Mouse (Mus musculus): ENCODE measurements around the gene Pitpnm1.
"Not testable (repeated sequence)": the region's sequence is repeated elsewhere in the genome, so short reads cannot be mapped to it uniquely, and the experiment has no call there.

Pitpnm1 gene

GRCm38 (mm10) chr19:4117006-4117405 is 17.2 kb downstream of the Pitpnm1 start:
- no peak for DNase-seq (ENCODE audit: low spot score in 2 of 2)

GRCm38 (mm10) chr19:4118350-4118749 is 18.6 kb downstream of the Pitpnm1 start:
- no peak for DNase-seq (ENCODE audit: low spot score in 2 of 2)

GRCm38 (mm10) chr19:4119716-4120487 is 20.1 kb downstream of the Pitpnm1 start:
- DNase-seq (ENCODE audit: low spot score in 2 of 2): peak in 1 of 2 experiments; percentile 46

- DNase-seq (ENCODE audit: low spot score in 2 of 2): no peak
Measured at GRCm38 (mm10) chr19:4120496-4120895, 20.7 kb downstream of the Pitpnm1 start.

- peak; percentile 98 to 99 for DNase-seq (ENCODE audit: low spot score in 2 of 2)
Measured at GRCm38 (mm10) chr19:4121097-4121805, 21.5 kb downstream of the Pitpnm1 start.

GRCm38 (mm10) chr19:4121896-4122295 is 22.1 kb downstream of the Pitpnm1 start:
- not testable (repeated sequence) for DNase-seq (ENCODE audit: low spot score in 2 of 2)

GRCm38 (mm10) chr19:4122411-4123370 is 22.9 kb downstream of the Pitpnm1 start:
- DNase-seq (ENCODE audit: low spot score in 2 of 2): no peak

- no peak for DNase-seq (ENCODE audit: low spot score in 2 of 2)
Measured at GRCm38 (mm10) chr19:4124432-4124831, 24.6 kb downstream of the Pitpnm1 start.

GRCm38 (mm10) chr19:4125268-4125667 is 25.5 kb downstream of the Pitpnm1 start:
- not testable (repeated sequence) for DNase-seq (ENCODE audit: low spot score in 2 of 2)

- peak; percentile 98 to 99 for DNase-seq (ENCODE audit: low spot score in 2 of 2)
Measured at GRCm38 (mm10) chr19:4125741-4126696, 26.2 kb downstream of the Pitpnm1 start, which contains the start of gene Aip. TSS of gene Aip (minus strand) at chr19:4125858.

- no peak for DNase-seq (ENCODE audit: low spot score in 2 of 2)
Measured at GRCm38 (mm10) chr19:4126759-4127495, 27.1 kb downstream of the Pitpnm1 start.

GRCm38 (mm10) chr19:4129462-4129861 is 29.7 kb downstream of the Pitpnm1 start:
- DNase-seq (ENCODE audit: low spot score in 2 of 2): no peak

- no peak for DNase-seq (ENCODE audit: low spot score in 2 of 2)
Measured at GRCm38 (mm10) chr19:4130106-4130505, 30.3 kb downstream of the Pitpnm1 start.

GRCm38 (mm10) chr19:4131075-4131474 is 31.3 kb downstream of the Pitpnm1 start:
- DNase-seq (ENCODE audit: low spot score in 2 of 2): no peak

GRCm38 (mm10) chr19:4131768-4132167 is 32.0 kb downstream of the Pitpnm1 start:
- DNase-seq (ENCODE audit: low spot score in 2 of 2): no peak

- no peak for DNase-seq (ENCODE audit: low spot score in 2 of 2)
Measured at GRCm38 (mm10) chr19:4134354-4134753, 34.6 kb downstream of the Pitpnm1 start.

GRCm38 (mm10) chr19:4135229-4135962 is 35.6 kb downstream of the Pitpnm1 start:
- DNase-seq (ENCODE audit: low spot score in 2 of 2): not testable (repeated sequence)

- not testable (repeated sequence) for DNase-seq (ENCODE audit: low spot score in 2 of 2)
Measured at GRCm38 (mm10) chr19:4135963-4136345, 36.2 kb downstream of the Pitpnm1 start.

GRCm38 (mm10) chr19:4136463-4136862 is 36.7 kb downstream of the Pitpnm1 start:
- DNase-seq (ENCODE audit: low spot score in 2 of 2): no peak

All from thymus, postnatal 10 days (tissue).